Mouse (Mus musculus) lung, adult 2 months (tissue): ENCODE measurements around the gene Tpra1. TPM values are rescaled to one million over a fixed set of nuclear protein-coding genes. Genes with fewer than 3 reads are reported as not detected.

ENCODE experiments used
- DNase-seq: peaks from one replicate; pipeline ENCODE4 v3.0.0; 2022
- H3K4me1 ChIP-seq: fragments of 200-500 bp; 2 replicates; pipeline ENCODE4 v1.6.1; 2011; ENCODE audit warnings: low read length; ENCODE audit not compliant: control insufficient read depth, insufficient read depth
- H3K4me3 ChIP-seq: fragments of 200-500 bp; replicated peaks from 2 replicates; pipeline ENCODE3; 2011; ENCODE audit warnings: low read depth, mild to moderate bottlenecking, control low read depth, low read length; ENCODE audit errors: extremely low read depth
- CTCF ChIP-seq: fragments of 200-500 bp; IDR thresholded peaks from 2 replicates; pipeline ENCODE4 v1.5.1; 2011; ENCODE audit warnings: mild to moderate bottlenecking, low read length, control low read depth; ENCODE audit not compliant: insufficient read depth
- POLR2A ChIP-seq: fragments of 200-500 bp; IDR thresholded peaks from 2 replicates; pipeline ENCODE4 v1.6.1; 2011; ENCODE audit warnings: low read depth, mild to moderate bottlenecking, control low read depth, low read length, borderline replicate concordance; ENCODE audit errors: extremely low read depth
- WGBS: fragments of 180-500 bp; shearing (Covaris S2); methylation state at CpG from one replicate; pipeline ENCODE4 v1.1.7; 2018; 5-methylcytosine and 5-hydroxymethylcytosine counted together
- polyA plus RNA-seq: library from polyadenylated mRNA; depleted of rRNA; stranded (reverse); fragments of >200 nt; gene quantifications from 2 replicates; pipeline ENCODE4 v1.2.3, GENCODE M21; 2012; rRNA removed

The Tpra1 gene
- polyA plus RNA-seq, 1 experiment: 176 TPM

DNA sequence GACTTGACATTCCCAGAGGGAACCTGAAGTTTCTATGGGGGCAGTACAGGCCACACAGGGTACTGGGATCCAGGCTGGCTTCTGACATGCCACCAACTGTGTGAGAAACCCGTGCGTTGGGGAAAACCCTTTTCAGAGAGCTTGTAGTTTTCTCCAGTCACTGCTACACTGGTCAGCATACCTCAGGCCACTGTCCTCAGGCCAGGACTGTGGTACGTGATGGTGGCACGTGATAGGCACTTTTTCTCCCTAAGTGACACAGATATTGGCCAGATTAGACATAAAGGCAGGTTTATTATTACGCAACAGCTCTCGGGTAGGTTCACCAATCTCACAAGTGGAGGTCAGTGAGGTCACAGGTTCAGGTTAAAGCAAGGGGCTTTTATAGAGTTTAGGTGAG, 41.6 kb downstream of the Tpra1 start:
- Histone ChIP-seq H3K4me3 (no peak overlapping the region), H3K4me1 (peaks cover 8% of the 10 kb centered on the region)
- TF ChIP-seq POLR2A: no peak
- TF ChIP-seq CTCF: no peak
- WGBS: 79% methylated on average over 6 of the region's 6 CpGs
- DNase-seq: no peak

- peaks cover 1% of the 10 kb centered on the region; the same call in 1 of the 2 replicates for H3K4me1 ChIP-seq
- 83% methylated on average over 6 of the region's 6 CpGs for WGBS
- no peak for DNase-seq
- TF ChIP-seq CTCF: no peak
- TF ChIP-seq POLR2A: no peak
- no peak overlapping the region for H3K4me3 ChIP-seq
Observed at GRCm38 (mm10) chr6:88946442-88946841, 44.4 kb downstream of the Tpra1 start.

DNA sequence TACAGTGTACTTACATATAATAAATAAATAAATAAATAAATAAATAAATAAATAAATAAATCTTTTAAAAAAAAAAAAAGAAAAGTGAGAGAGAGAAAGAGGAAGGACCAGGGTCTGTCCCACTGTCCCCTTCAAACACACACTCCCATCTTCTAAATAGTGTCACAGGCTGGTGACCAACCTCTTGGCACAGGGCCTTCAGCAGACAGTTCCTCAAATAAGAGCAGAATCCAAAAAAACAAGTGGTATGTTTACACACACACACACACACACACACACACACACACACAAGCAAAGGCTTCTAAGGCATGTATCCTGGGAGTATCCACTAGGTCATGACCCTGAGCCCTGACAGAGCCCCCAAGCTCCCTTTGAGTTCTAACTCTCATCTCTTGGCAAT, 45.7 kb downstream of the Tpra1 start:
- no peak overlapping the region for H3K4me3 ChIP-seq
- no peak for TF ChIP-seq POLR2A
- TF ChIP-seq CTCF: no peak
- no peaks in the 10 kb centered on the region for H3K4me1 ChIP-seq
- DNase-seq: no peak

DNA sequence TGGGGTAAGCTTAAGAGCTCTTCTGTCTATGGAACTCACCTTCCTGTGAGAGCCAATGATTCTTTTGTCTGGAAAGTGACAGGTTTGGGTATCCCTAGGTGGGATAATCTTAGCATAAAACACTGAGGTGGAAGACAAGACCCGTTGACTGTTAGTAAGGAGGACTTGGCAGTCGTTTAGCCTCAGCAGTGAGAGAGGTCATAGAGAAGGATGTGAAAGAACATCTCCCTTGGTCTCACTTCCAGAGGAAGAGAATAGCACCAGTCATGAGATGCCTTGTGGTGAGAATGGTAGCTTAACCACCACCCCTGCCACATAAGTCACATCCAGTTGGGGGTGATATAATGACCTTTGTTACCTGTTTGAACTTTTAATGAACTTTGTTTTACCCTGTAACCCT, 54.7 kb downstream of the Tpra1 start:
- no peak for DNase-seq
- WGBS: 76% methylated on average over 2 of the region's 2 CpGs
- H3K4me3 ChIP-seq: no peak overlapping the region
- H3K4me1 ChIP-seq: no peaks in the 10 kb centered on the region
- TF ChIP-seq POLR2A (no peak), CTCF (no peak)

DNA sequence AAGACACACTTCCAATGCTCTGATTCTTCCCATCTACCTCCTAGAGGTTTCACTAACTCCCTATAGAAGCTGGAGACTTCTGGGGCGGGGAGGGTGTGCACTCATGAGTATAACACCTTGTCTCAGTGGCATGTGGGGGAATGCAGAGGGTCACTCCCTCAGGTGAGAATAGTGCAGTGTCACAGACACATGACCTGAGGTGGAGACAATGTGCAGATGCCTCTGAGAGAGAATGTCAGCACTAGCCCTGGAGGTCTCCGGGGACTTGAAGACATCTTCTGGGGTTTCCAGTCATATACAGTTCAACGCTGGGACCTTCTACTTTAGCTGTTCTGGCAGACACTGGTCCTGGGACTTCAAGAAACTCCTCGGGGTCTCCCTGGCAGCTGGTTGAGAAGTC, 55.3 kb downstream of the Tpra1 start:
- Histone ChIP-seq H3K4me1 (no peaks in the 10 kb centered on the region), H3K4me3 (no peak overlapping the region)
- WGBS: 83% methylated on average over 4 of the region's 4 CpGs
- TF ChIP-seq POLR2A (no peak), CTCF (no peak)
- DNase-seq: no peak

- TF ChIP-seq POLR2A (no peak), CTCF (no peak)
- WGBS: 76% methylated on average over 5 of the region's 5 CpGs
- H3K4me1 ChIP-seq: no peaks in the 10 kb centered on the region
Observed at GRCm38 (mm10) chr6:88957801-88958211, 55.8 kb downstream of the Tpra1 start.

DNA sequence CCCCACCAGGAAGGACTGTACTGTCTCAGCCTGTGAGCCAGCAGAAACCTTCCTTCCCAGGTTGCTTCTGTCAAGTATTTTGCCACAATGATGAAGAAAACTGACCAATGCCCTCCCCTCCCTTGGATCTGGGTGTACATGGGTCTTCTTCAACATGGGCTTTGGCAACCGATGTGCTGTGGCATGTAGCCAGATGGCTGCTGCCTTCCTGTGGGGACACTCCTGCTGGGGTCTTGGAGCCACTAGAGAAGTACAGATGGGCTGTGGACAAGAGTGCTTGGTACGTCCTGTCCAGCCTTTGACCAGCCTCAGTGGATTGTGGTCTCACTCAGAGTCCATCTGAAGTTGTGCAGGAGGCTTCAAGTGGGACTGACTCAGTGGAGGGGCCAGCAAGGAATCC, 56.3 kb downstream of the Tpra1 start:
- TF ChIP-seq POLR2A: no peak
- TF ChIP-seq CTCF: no peak
- no peak for DNase-seq
- Histone ChIP-seq H3K4me3 (no peak overlapping the region), H3K4me1 (no peaks in the 10 kb centered on the region)
- 84% methylated on average over 2 of the region's 2 CpGs for WGBS

More at GRCm38 (mm10) chr6:88957801-88958211, 55.8 kb downstream of the Tpra1 start:
- no peak overlapping the region for H3K4me3 ChIP-seq
- no peak for DNase-seq

- no peaks in the 10 kb centered on the region for H3K4me1 ChIP-seq
- 18% methylated on average over 7 of the region's 7 CpGs for WGBS
- no peak overlapping the region for H3K4me3 ChIP-seq
- peak; percentile 34 for DNase-seq
- TF ChIP-seq CTCF (peak; percentile 51), POLR2A (no peak)
Observed at GRCm38 (mm10) chr6:88959834-88960233, 57.8 kb downstream of the Tpra1 start.

GRCm38 (mm10) chr6:88960941-88961340, 58.9 kb downstream of the Tpra1 start:
- TF ChIP-seq POLR2A (no peak), CTCF (no peak)
- no peak for DNase-seq
- no peaks in the 10 kb centered on the region for H3K4me1 ChIP-seq
- no peak overlapping the region for H3K4me3 ChIP-seq
- WGBS: 63% methylated on average over 4 of the region's 4 CpGs

Other genes starting within 250 kb of the Tpra1 start
- 110 and 128 TPM in 2 replicates for gene Mgll, start 177.8 kb upstream of the Tpra1 start, polyA plus RNA-seq
- 80.0 and 90.8 TPM in 2 replicates for gene Abtb1, start 60.3 kb upstream of the Tpra1 start, polyA plus RNA-seq
- gene Podxl2, start 27.2 kb upstream of the Tpra1 start, polyA plus RNA-seq: 35.8 and 51.4 TPM in 2 replicates
- gene Mcm2, start 3.5 kb upstream of the Tpra1 start, polyA plus RNA-seq: 11.1 and 12.6 TPM in 2 replicates